Mouse (Mus musculus) lung, adult 2 months (tissue): Measurements from ENCODE around the gene Gm45713.

Experiments used
- CTCF ChIP-seq: fragments of 200-500 bp; IDR thresholded peaks from 2 replicates; pipeline ENCODE4 v1.5.1; 2011; ENCODE audit warnings: mild to moderate bottlenecking, low read length, control low read depth; ENCODE audit not compliant: insufficient read depth
- POLR2A ChIP-seq: fragments of 200-500 bp; IDR thresholded peaks from 2 replicates; pipeline ENCODE4 v1.6.1; 2011; ENCODE audit warnings: low read depth, mild to moderate bottlenecking, control low read depth, low read length, borderline replicate concordance; ENCODE audit errors: extremely low read depth

- TF ChIP-seq CTCF, result no peak
- no peak for TF ChIP-seq POLR2A
These were observed 27.1 kb upstream of the Gm45713 start for GRCm38 (mm10) chr7:45162996-45163615.
